Comparison of ENCODE assay signal across 25 mouse cellular contexts in genomic region chr9:55677099-55677498, GRCm38 (mm10).
"Had no signal": no experiment of that assay in that cellular context is flagged by ENCODE, and none has a peak within 500 bp of the region (broad histone marks: within the 10 kb centered on the region; RNA-seq: fewer than 3 reads in every experiment).

No protein-coding gene starts in this region.

- H3K27me3 ChIP-seq: embryonic facial prominence, embryonic 12.5 days; embryonic facial prominence, embryonic 13.5 days; embryonic facial prominence, embryonic 15.5 days; forebrain, embryonic 12.5 days; forebrain, embryonic 13.5 days; forebrain, embryonic 15.5 days had no signal

- H3K9ac ChIP-seq: embryonic facial prominence, embryonic 12.5 days; embryonic facial prominence, embryonic 13.5 days; embryonic facial prominence, embryonic 15.5 days; forebrain, embryonic 12.5 days; forebrain, embryonic 13.5 days; forebrain, embryonic 15.5 days; forebrain, postnatal 0 days had no signal

- DNase-seq: cerebellum, adult 9-10 months; cerebellum, adult 9-11 months; cerebellum, postnatal 10 days; cerebellum, postnatal 14 days; cerebellum, postnatal 25 days; cerebellum, postnatal 36 days; embryo, embryonic 11 days; forebrain, postnatal 0 days; gastrocnemius, adult 2 months; gastrocnemius, postnatal 10 days; gastrocnemius, postnatal 14 days; gastrocnemius, postnatal 25 days; gastrocnemius, postnatal 36 days; heart, adult 11 months; heart, adult 18-20 months; heart, adult 2 months had no signal

- H3K36me3 ChIP-seq: embryonic facial prominence, embryonic 10.5 days; embryonic facial prominence, embryonic 12.5 days; embryonic facial prominence, embryonic 13.5 days; embryonic facial prominence, embryonic 15.5 days; forebrain, embryonic 10.5 days; forebrain, embryonic 12.5 days; forebrain, embryonic 15.5 days had no signal

- H3K4me3 ChIP-seq: embryonic facial prominence, embryonic 10.5 days; embryonic facial prominence, embryonic 12.5 days; embryonic facial prominence, embryonic 13.5 days; embryonic facial prominence, embryonic 15.5 days; erythroblast, embryonic 14.5 days; forebrain, embryonic 10.5 days; forebrain, embryonic 12.5 days; forebrain, embryonic 13.5 days; forebrain, embryonic 15.5 days; gastrocnemius, adult 2 months; heart, adult 2 months had no signal

- H3K9me3 ChIP-seq: embryonic facial prominence, embryonic 10.5 days; embryonic facial prominence, embryonic 12.5 days; embryonic facial prominence, embryonic 13.5 days; embryonic facial prominence, embryonic 15.5 days; forebrain, embryonic 10.5 days; forebrain, embryonic 12.5 days; forebrain, embryonic 13.5 days; forebrain, embryonic 15.5 days had no signal

- H3K4me1 ChIP-seq: embryonic facial prominence, embryonic 10.5 days; embryonic facial prominence, embryonic 12.5 days; embryonic facial prominence, embryonic 13.5 days; embryonic facial prominence, embryonic 15.5 days; forebrain, embryonic 10.5 days; forebrain, embryonic 12.5 days; forebrain, embryonic 13.5 days; forebrain, embryonic 15.5 days had no signal

- H3K27ac ChIP-seq: embryonic facial prominence, embryonic 10.5 days; embryonic facial prominence, embryonic 12.5 days; embryonic facial prominence, embryonic 13.5 days; embryonic facial prominence, embryonic 15.5 days; forebrain, embryonic 10.5 days; forebrain, embryonic 12.5 days; forebrain, embryonic 13.5 days; forebrain, embryonic 15.5 days; gastrocnemius, adult 2 months; heart, adult 2 months had no signal
